Mouse (Mus musculus): ENCODE data around the gene Tex14.
"Not testable (repeated sequence)": the region's sequence is repeated elsewhere in the genome, so short reads cannot be mapped to it uniquely, and the experiment has no call there.

Gene Tex14

GRCm38 (mm10) chr11:87384551-87384950 lies 20.3 kb upstream of the Tex14 start:
- Histone ChIP-seq H3K27me3 (ENCODE audit: insufficient read depth, low read length) (no peaks in the 10 kb centered on the region), H3K4me1 (replicated peaks; ENCODE audit: low read depth, low read length) (no peaks in the 10 kb centered on the region), H3K36me3 (ENCODE audit: insufficient read depth, low read length) (peaks cover 26% of the 10 kb centered on the region), H3K4me3 (replicated peaks; ENCODE audit: low read length) (no peak overlapping the region), H3K9me3 (ENCODE audit: low read length) (no peaks in the 10 kb centered on the region)
- no peak for TF ChIP-seq NANOG (IDR thresholded peaks at IDR 0.05; ENCODE audit: borderline replicate concordance, low read length)
- no peak for TF ChIP-seq POU5F1 (IDR thresholded peaks at IDR 0.05; ENCODE audit: borderline replicate concordance, low read length)

GRCm38 (mm10) chr11:87385676-87386075 lies 19.2 kb upstream of the Tex14 start:
- peaks cover 21% of the 10 kb centered on the region for H3K36me3 ChIP-seq (ENCODE audit: insufficient read depth, low read length)
- no peaks in the 10 kb centered on the region for H3K27me3 ChIP-seq (ENCODE audit: insufficient read depth, low read length)
- TF ChIP-seq CTCF (conservative IDR thresholded peaks at IDR 0.05; ENCODE audit: low read length) (no peak), POU5F1 (IDR thresholded peaks at IDR 0.05; ENCODE audit: borderline replicate concordance, low read length) (no peak), NANOG (IDR thresholded peaks at IDR 0.05; ENCODE audit: borderline replicate concordance, low read length) (no peak)
- no peaks in the 10 kb centered on the region for H3K9me3 ChIP-seq (ENCODE audit: low read length)
- no peak overlapping the region for H3K4me3 ChIP-seq (replicated peaks; ENCODE audit: low read length)
- H3K4me1 ChIP-seq (replicated peaks; ENCODE audit: low read depth, low read length): no peaks in the 10 kb centered on the region

DNA sequence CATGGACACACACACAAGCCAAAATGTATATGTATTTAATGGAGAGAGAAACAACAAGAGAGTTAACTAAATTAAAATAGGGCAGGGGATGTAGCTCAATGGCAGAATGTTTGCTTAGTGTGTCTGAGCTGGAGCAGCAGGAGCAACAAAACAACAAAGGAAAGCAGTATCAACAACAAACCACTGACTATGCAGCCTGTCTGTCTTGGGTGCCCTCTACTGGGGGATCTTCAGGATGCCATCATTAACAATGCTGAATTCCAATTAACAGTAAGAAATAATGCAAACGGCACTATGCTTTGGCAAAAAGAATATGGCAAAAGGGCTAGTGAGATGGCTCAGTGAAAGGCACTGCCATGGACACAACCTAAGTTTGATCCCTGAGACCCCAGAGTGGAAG lies 11.0 kb upstream of the Tex14 start:
- H3K4me1 ChIP-seq (replicated peaks; ENCODE audit: low read depth, low read length): peaks cover 4% of the 10 kb centered on the region; the same call in 1 of the 2 replicates
- H3K36me3 ChIP-seq (ENCODE audit: insufficient read depth, low read length): peaks cover 43% of the 10 kb centered on the region
- no peaks in the 10 kb centered on the region for H3K9me3 ChIP-seq (ENCODE audit: low read length)
- H3K4me3 ChIP-seq (replicated peaks; ENCODE audit: low read length): no peak overlapping the region
- no peaks in the 10 kb centered on the region for H3K27me3 ChIP-seq (ENCODE audit: insufficient read depth, low read length)
- TF ChIP-seq NANOG (IDR thresholded peaks at IDR 0.05; ENCODE audit: borderline replicate concordance, low read length): no peak
- TF ChIP-seq CTCF (conservative IDR thresholded peaks at IDR 0.05; ENCODE audit: low read length): peak; percentile 64

- H3K4me3 ChIP-seq (replicated peaks; ENCODE audit: low read length): no peak overlapping the region
- peak; percentile 31 for TF ChIP-seq CTCF (conservative IDR thresholded peaks at IDR 0.05; ENCODE audit: low read length)
- no peak for TF ChIP-seq NANOG (IDR thresholded peaks at IDR 0.05; ENCODE audit: borderline replicate concordance, low read length)
- no peaks in the 10 kb centered on the region for H3K9me3 ChIP-seq (ENCODE audit: low read length)
- peaks cover 10% of the 10 kb centered on the region for H3K4me1 ChIP-seq (replicated peaks; ENCODE audit: low read depth, low read length)
- no peaks in the 10 kb centered on the region for H3K27me3 ChIP-seq (ENCODE audit: insufficient read depth, low read length)
- peaks cover 45% of the 10 kb centered on the region for H3K36me3 ChIP-seq (ENCODE audit: insufficient read depth, low read length)
Observed at GRCm38 (mm10) chr11:87398402-87398801, 6.5 kb upstream of the Tex14 start.

DNA sequence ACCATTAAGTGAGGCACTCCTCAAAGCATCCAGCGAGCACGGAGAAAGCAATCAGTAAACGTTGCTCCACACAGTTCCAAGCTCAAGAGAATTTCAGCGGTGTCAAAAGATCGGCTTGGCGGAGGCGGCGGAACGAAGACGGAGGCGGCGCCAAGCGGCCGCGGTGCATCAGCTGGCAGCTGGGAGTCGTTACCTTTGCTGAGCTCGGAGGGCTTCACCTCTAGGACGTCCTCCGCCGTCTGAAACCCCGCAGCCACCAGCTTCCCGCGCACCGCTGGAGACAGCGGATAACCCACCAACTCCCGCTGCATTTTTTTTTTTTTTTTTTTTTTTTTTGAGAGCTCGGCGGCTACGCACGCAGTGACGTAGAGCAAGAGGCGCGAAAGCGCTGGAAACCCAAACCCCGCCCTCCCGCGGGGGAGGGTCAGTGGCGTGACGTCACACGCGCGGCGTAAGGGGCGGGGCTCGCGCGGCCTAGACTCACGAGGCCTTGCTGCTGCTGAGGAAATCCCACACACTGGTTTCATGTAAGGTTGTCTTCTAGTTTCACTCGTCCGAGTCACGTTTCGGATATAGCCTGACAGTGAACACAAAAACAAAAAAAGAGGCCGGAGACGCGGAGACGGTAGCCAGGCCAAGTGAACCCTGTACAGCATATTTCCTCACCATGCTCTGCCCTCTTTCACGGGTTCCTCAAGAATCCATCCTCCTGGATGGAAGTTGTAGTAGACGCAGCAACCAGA lies 583 bp upstream of the Tex14 start:
- peak overlapping the region; percentile 88 for H3K4me3 ChIP-seq (replicated peaks; ENCODE audit: low read length)
- H3K9me3 ChIP-seq (ENCODE audit: low read length): no peaks in the 10 kb centered on the region
- H3K36me3 ChIP-seq (ENCODE audit: insufficient read depth, low read length): peaks cover 24% of the 10 kb centered on the region
- no peak for TF ChIP-seq CTCF (conservative IDR thresholded peaks at IDR 0.05; ENCODE audit: low read length)
- no peak for TF ChIP-seq POU5F1 (IDR thresholded peaks at IDR 0.05; ENCODE audit: borderline replicate concordance, low read length)
- TF ChIP-seq NANOG (IDR thresholded peaks at IDR 0.05; ENCODE audit: borderline replicate concordance, low read length): no peak
- peaks cover 15% of the 10 kb centered on the region for H3K4me1 ChIP-seq (replicated peaks; ENCODE audit: low read depth, low read length)
- H3K27me3 ChIP-seq (ENCODE audit: insufficient read depth, low read length): no peaks in the 10 kb centered on the region

- not testable (repeated sequence) for H3K9me3 ChIP-seq (ENCODE audit: low read length); H3K27me3 ChIP-seq (ENCODE audit: insufficient read depth, low read length); H3K36me3 ChIP-seq (ENCODE audit: insufficient read depth, low read length); H3K4me3 ChIP-seq (replicated peaks; ENCODE audit: low read length)
- peak; percentile 35 for TF ChIP-seq CTCF (conservative IDR thresholded peaks at IDR 0.05; ENCODE audit: low read length)
- H3K4me1 ChIP-seq (replicated peaks; ENCODE audit: low read depth, low read length): peaks cover 59% of the 10 kb centered on the region
Observed at GRCm38 (mm10) chr11:87413412-87413811, 8.5 kb downstream of the Tex14 start.

DNA sequence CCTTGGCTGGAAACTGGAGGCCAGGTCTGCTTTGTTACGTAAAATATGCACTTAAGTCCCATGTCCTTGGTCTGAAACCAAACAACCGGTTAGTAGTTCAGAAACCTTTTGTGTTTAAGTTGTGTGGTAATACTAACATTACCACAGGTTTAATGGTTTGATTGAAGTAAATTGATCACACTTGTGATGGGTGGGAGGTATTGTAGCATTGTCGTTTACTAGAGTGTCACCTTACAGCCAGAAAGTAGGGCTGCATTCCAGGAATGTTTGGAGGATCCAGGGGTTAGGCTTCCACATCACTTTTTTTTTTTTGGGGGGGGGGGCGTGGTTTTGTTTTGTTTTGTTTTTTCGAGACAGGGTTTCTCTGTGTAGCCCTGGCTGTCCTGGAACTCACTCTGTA lies 11.3 kb downstream of the Tex14 start:
- no peaks in the 10 kb centered on the region for H3K27me3 ChIP-seq (ENCODE audit: insufficient read depth, low read length)
- H3K9me3 ChIP-seq (ENCODE audit: low read length): no peaks in the 10 kb centered on the region
- no peaks in the 10 kb centered on the region; the same call in 1 of the 2 replicates for H3K36me3 ChIP-seq (ENCODE audit: insufficient read depth, low read length)
- peaks cover 49% of the 10 kb centered on the region for H3K4me1 ChIP-seq (replicated peaks; ENCODE audit: low read depth, low read length)
- TF ChIP-seq NANOG (IDR thresholded peaks at IDR 0.05; ENCODE audit: borderline replicate concordance, low read length) (peak; percentile 91), POU5F1 (IDR thresholded peaks at IDR 0.05; ENCODE audit: borderline replicate concordance, low read length) (no peak; the same call in 1 of the 2 replicates), CTCF (conservative IDR thresholded peaks at IDR 0.05; ENCODE audit: low read length) (no peak)
- no peak overlapping the region for H3K4me3 ChIP-seq (replicated peaks; ENCODE audit: low read length)

GRCm38 (mm10) chr11:87420861-87421260 lies 16.0 kb downstream of the Tex14 start:
- H3K4me1 ChIP-seq (replicated peaks; ENCODE audit: low read depth, low read length): peaks cover 72% of the 10 kb centered on the region
- TF ChIP-seq POU5F1 (IDR thresholded peaks at IDR 0.05; ENCODE audit: borderline replicate concordance, low read length): no peak
- no peak for TF ChIP-seq NANOG (IDR thresholded peaks at IDR 0.05; ENCODE audit: borderline replicate concordance, low read length)
- no peak for TF ChIP-seq CTCF (conservative IDR thresholded peaks at IDR 0.05; ENCODE audit: low read length)
- H3K36me3 ChIP-seq (ENCODE audit: insufficient read depth, low read length): no peaks in the 10 kb centered on the region
- no peaks in the 10 kb centered on the region for H3K9me3 ChIP-seq (ENCODE audit: low read length)
- no peak overlapping the region for H3K4me3 ChIP-seq (replicated peaks; ENCODE audit: low read length)
- H3K27me3 ChIP-seq (ENCODE audit: insufficient read depth, low read length): no peaks in the 10 kb centered on the region

DNA sequence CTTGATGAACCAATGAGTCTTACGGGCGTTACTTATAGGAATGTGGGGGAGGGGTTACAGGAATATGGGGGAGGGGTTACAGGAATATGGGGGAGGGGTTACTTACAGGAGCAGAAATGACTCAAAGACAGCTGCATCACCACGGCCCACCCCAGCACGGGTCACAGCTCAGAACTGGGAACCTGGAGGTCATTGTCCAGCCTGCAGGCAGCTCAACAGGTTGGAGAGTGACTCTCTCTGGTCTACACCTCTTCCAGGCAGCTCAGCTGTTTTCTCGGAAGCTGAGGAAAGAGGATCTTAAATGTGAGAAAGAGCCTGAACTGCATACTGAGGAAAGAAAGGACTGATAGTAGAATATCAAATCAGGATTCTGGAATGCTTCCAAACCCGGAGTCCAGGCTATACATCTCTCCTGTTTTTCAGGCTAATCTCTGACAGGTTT lies 16.9 kb downstream of the Tex14 start:
- no peaks in the 10 kb centered on the region for H3K27me3 ChIP-seq (ENCODE audit: insufficient read depth, low read length)
- H3K36me3 ChIP-seq (ENCODE audit: insufficient read depth, low read length): no peaks in the 10 kb centered on the region
- peak overlapping the region; percentile 11; the same call in 1 of the 2 replicates for H3K4me3 ChIP-seq (replicated peaks; ENCODE audit: low read length)
- TF ChIP-seq CTCF (conservative IDR thresholded peaks at IDR 0.05; ENCODE audit: low read length): no peak
- no peak for TF ChIP-seq POU5F1 (IDR thresholded peaks at IDR 0.05; ENCODE audit: borderline replicate concordance, low read length)
- TF ChIP-seq NANOG (IDR thresholded peaks at IDR 0.05; ENCODE audit: borderline replicate concordance, low read length): no peak
- H3K9me3 ChIP-seq (ENCODE audit: low read length): no peaks in the 10 kb centered on the region
- peaks cover 68% of the 10 kb centered on the region for H3K4me1 ChIP-seq (replicated peaks; ENCODE audit: low read depth, low read length)

Data from E14TG2a.4 (cell line).